14 mouse cellular contexts compared by ENCODE assay signal in genomic region chr1:172154536-172154935, GRCm38 (mm10).
"Had no signal": no experiment of that assay in that cellular context is flagged by ENCODE, and none has a peak within 500 bp of the region (broad histone marks: within the 10 kb centered on the region; RNA-seq: fewer than 3 reads in every experiment).

No protein-coding gene starts in this region.

- H3K27ac ChIP-seq: left cerebral cortex, adult 2 months; limb, embryonic 13.5 days; liver, embryonic 14.5 days; midbrain, embryonic 10.5 days; neural tube, embryonic 12.5 days; stomach, embryonic 15.5 days had no signal

- H3K9ac ChIP-seq: limb, embryonic 13.5 days; liver, embryonic 14.5 days; neural tube, embryonic 12.5 days; stomach, embryonic 15.5 days had no signal

- H3K4me2 ChIP-seq: limb, embryonic 13.5 days; neural tube, embryonic 12.5 days; stomach, embryonic 15.5 days had no signal

- H3K4me3 ChIP-seq: left cerebral cortex, adult 2 months; limb, embryonic 13.5 days; midbrain, embryonic 10.5 days; neural tube, embryonic 12.5 days; stomach, embryonic 15.5 days had no signal

- H3K27me3 ChIP-seq: limb, embryonic 13.5 days; neural tube, embryonic 12.5 days; stomach, embryonic 15.5 days had no signal

- H3K9me3 ChIP-seq: limb, embryonic 13.5 days; midbrain, embryonic 10.5 days; neural tube, embryonic 12.5 days; stomach, embryonic 15.5 days had no signal

- DNase-seq: kidney, adult 11 months; kidney, postnatal 14 days; lung, adult 18-20 months; lung, postnatal 10 days; lung, postnatal 4 days; midbrain, embryonic 14.5 days; retina, postnatal 1 day; right cerebral cortex, postnatal 4 days had no signal
